Mouse (Mus musculus) gastrocnemius, postnatal 14 days (tissue): Measurements from ENCODE around the gene Brd3. TPM values are rescaled to one million over a fixed set of nuclear protein-coding genes. Genes with fewer than 3 reads are reported as not detected.
"Not testable (repeated sequence)": the region's sequence is repeated elsewhere in the genome, so short reads cannot be mapped to it uniquely, and the experiment has no call there.

Experiments
- DNase-seq: peaks from one replicate; pipeline ENCODE4 v3.0.0; 2021; ENCODE audit warnings: mixed read lengths
- intact Hi-C: fragments of 180-260 bp; cut with DNase I; formaldehyde crosslinking; loops from one replicate; pipeline ENCODE4 v1.15.1; 2025; ENCODE audit warnings: low total_unique reads
- long read RNA-seq, 2 experiments: library from polyadenylated mRNA; stranded (forward); transcript quantifications; one replicate each; pipeline ENCODE4 v2.0.0; 2021
- total RNA-seq, 2 experiments: library from RNA; stranded (reverse); gene quantifications; 2 replicates each; pipeline ENCODE4 v1.2.3; 2021

The Brd3 gene
- total RNA-seq: 10 to 100 TPM; 23.7 to 35.2 TPM
- long read RNA-seq, experiment 1, full-length matches to known transcripts: 2 of 5 reads
- long read RNA-seq, experiment 1, partial matches to known transcripts: 2 of 5 reads
- long read RNA-seq, experiment 1, other reads (novel, unspliced or antisense): 1 of 5 reads
- long read RNA-seq, experiment 2, full-length matches to known transcripts: 2 of 11 reads
- long read RNA-seq, experiment 2, partial matches to known transcripts: 5 of 11 reads
- long read RNA-seq, experiment 2, other reads (novel, unspliced or antisense): 4 of 11 reads

- no peak for DNase-seq
- intact Hi-C loops: no loop called here
Observed at GRCm38 (mm10) chr2:27507562-27507961, at the start of gene Brd3. Brd3 (minus strand) TSS chr2:27507662.

GRCm38 (mm10) chr2:27556921-27557320 is 49.5 kb upstream of the Brd3 start:
- intact Hi-C loops: no loop called here
- DNase-seq: no peak

GRCm38 (mm10) chr2:27554308-27554707 is 46.8 kb upstream of the Brd3 start:
- peak; percentile 31 for DNase-seq
- intact Hi-C loops: loop anchor here (2.0 kb wide), 1 partner anchor 210 kb away; no protein-coding TSS in a partner anchor

GRCm38 (mm10) chr2:27552620-27553287 is 45.3 kb upstream of the Brd3 start:
- peak; percentile 65 for DNase-seq
- intact Hi-C loops: no loop called here

- DNase-seq: no peak
Observed at GRCm38 (mm10) chr2:27548664-27549369, 41.4 kb upstream of the Brd3 start.

GRCm38 (mm10) chr2:27547986-27548385 is 40.5 kb upstream of the Brd3 start:
- no peak for DNase-seq
- intact Hi-C loops: loop anchor here (10.0 kb wide), 1 partner anchor 337 kb away; the partner anchor contains the start of gene Col5a1

More at GRCm38 (mm10) chr2:27548664-27549369, 41.4 kb upstream of the Brd3 start:
- intact Hi-C loops: loop anchor here (10.0 kb wide), 1 partner anchor 336 kb away; the partner anchor contains the start of gene Col5a1

- intact Hi-C loops: loop anchor here (10.0 kb wide), 1 partner anchor 337 kb away; the partner anchor contains the start of gene Col5a1
- DNase-seq: no peak
Observed at GRCm38 (mm10) chr2:27547326-27547725, 39.9 kb upstream of the Brd3 start.

GRCm38 (mm10) chr2:27546041-27546440 is 38.6 kb upstream of the Brd3 start:
- DNase-seq: not testable (repeated sequence)
- intact Hi-C loops: loop anchor here (10.0 kb wide), 1 partner anchor 339 kb away; the partner anchor contains the start of gene Col5a1

- intact Hi-C loops: loop anchor here (10.0 kb wide), 1 partner anchor 339 kb away; the partner anchor contains the start of gene Col5a1
- DNase-seq: not testable (repeated sequence)
Observed at GRCm38 (mm10) chr2:27545517-27545916, 38.1 kb upstream of the Brd3 start.

GRCm38 (mm10) chr2:27544613-27545012 is 37.2 kb upstream of the Brd3 start:
- no peak for DNase-seq
- intact Hi-C loops: loop anchor here (10.0 kb wide), 1 partner anchor 340 kb away; the partner anchor contains the start of gene Col5a1

GRCm38 (mm10) chr2:27541225-27541624 is 33.8 kb upstream of the Brd3 start:
- intact Hi-C loops: loop anchor here (10.0 kb wide), 1 partner anchor 344 kb away; the partner anchor contains the start of gene Col5a1
- no peak for DNase-seq

- intact Hi-C loops: loop anchor here (10.0 kb wide), 1 partner anchor 344 kb away; the partner anchor contains the start of gene Col5a1
- DNase-seq: no peak
Observed at GRCm38 (mm10) chr2:27540515-27540836, 33.0 kb upstream of the Brd3 start.

- DNase-seq: peak; percentile 99
- intact Hi-C loops: loop anchor here (10.0 kb wide), 1 partner anchor 345 kb away; the partner anchor contains the start of gene Col5a1
Observed at GRCm38 (mm10) chr2:27539772-27540514, 32.5 kb upstream of the Brd3 start.

GRCm38 (mm10) chr2:27539336-27539735 is 31.9 kb upstream of the Brd3 start:
- intact Hi-C loops: no loop called here
- DNase-seq: no peak

- intact Hi-C loops: not testable (repeated sequence)
Observed at GRCm38 (mm10) chr2:27538455-27539330, 31.2 kb upstream of the Brd3 start.

GRCm38 (mm10) chr2:27518283-27518682 is 10.8 kb upstream of the Brd3 start:
- intact Hi-C loops: no loop called here
- no peak for DNase-seq

More at GRCm38 (mm10) chr2:27538455-27539330, 31.2 kb upstream of the Brd3 start:
- not testable (repeated sequence) for DNase-seq

GRCm38 (mm10) chr2:27516289-27516688 is 8.8 kb upstream of the Brd3 start:
- no peak for DNase-seq
- intact Hi-C loops: no loop called here
